Mouse (Mus musculus): Measurements from ENCODE around the gene Arrb2. TPM values are rescaled to one million over a fixed set of nuclear protein-coding genes. Genes with fewer than 3 reads are reported as not detected.
"Not testable (repeated sequence)": the region's sequence is repeated elsewhere in the genome, so short reads cannot be mapped to it uniquely, and the experiment has no call there.

Arrb2 gene
- polyA plus RNA-seq, 1 experiment from 2014 or later, result 35.9 TPM

GRCm38 (mm10) chr11:70467902-70468619, 35.6 kb downstream of the Arrb2 start:
- H3K4me3 ChIP-seq (ENCODE audit: low read depth, low read length), result no peak overlapping the region
- no peak overlapping the region for H3K4me2 ChIP-seq
- WGBS, result 50% methylated on average over 5 of the region's 5 CpGs
- H3K9ac ChIP-seq (ENCODE audit: low read depth, low read length), result no peak overlapping the region
- H3K4me1 ChIP-seq (replicated peaks; ENCODE audit: control insufficient read depth, insufficient read depth, low read length), result no peaks in the 10 kb centered on the region
- no peak for ATAC-seq (replicated peaks; ENCODE audit: low FRiP score)
- peaks cover 34% of the 10 kb centered on the region for H3K27me3 ChIP-seq (replicated peaks; ENCODE audit: control insufficient read depth, insufficient read depth, low read length)
- no peaks in the 10 kb centered on the region for H3K9me3 ChIP-seq (ENCODE audit: control insufficient read depth, low read length)
- no peak for DNase-seq (ENCODE audit: low spot score)
- no peaks in the 10 kb centered on the region for H3K36me3 ChIP-seq (ENCODE audit: control insufficient read depth, insufficient read depth, low read length)
- H3K27ac ChIP-seq (ENCODE audit: low read depth, low read length), result no peak overlapping the region

GRCm38 (mm10) chr11:70469764-70470163, 37.3 kb downstream of the Arrb2 start:
- Histone ChIP-seq H3K27ac (ENCODE audit: low read depth, low read length) (no peak overlapping the region), H3K9ac (ENCODE audit: low read depth, low read length) (no peak overlapping the region)
- 71% methylated on average over 3 of the region's 3 CpGs for WGBS

GRCm38 (mm10) chr11:70472716-70473115, 40.3 kb downstream of the Arrb2 start:
- H3K27me3 ChIP-seq (replicated peaks; ENCODE audit: control insufficient read depth, insufficient read depth, low read length), result no peaks in the 10 kb centered on the region
- no peak for ATAC-seq (replicated peaks; ENCODE audit: low FRiP score)
- no peak overlapping the region for H3K4me3 ChIP-seq (ENCODE audit: low read depth, low read length)
- 0 out of 2 replicates have a peak, but pooled peaks cover 2% of the 10 kb centered on the region for H3K4me1 ChIP-seq (replicated peaks; ENCODE audit: control insufficient read depth, insufficient read depth, low read length)
- no peaks in the 10 kb centered on the region for H3K9me3 ChIP-seq (ENCODE audit: control insufficient read depth, low read length)
- no peak for DNase-seq (ENCODE audit: low spot score)
- no peak overlapping the region for H3K9ac ChIP-seq (ENCODE audit: low read depth, low read length)
- no peak overlapping the region for H3K4me2 ChIP-seq
- H3K36me3 ChIP-seq (ENCODE audit: control insufficient read depth, insufficient read depth, low read length), result no peaks in the 10 kb centered on the region
- H3K27ac ChIP-seq (ENCODE audit: low read depth, low read length), result no peak overlapping the region

More at GRCm38 (mm10) chr11:70469764-70470163, 37.3 kb downstream of the Arrb2 start:
- Histone ChIP-seq H3K9me3 (ENCODE audit: control insufficient read depth, low read length) (no peaks in the 10 kb centered on the region), H3K4me3 (ENCODE audit: low read depth, low read length) (no peak overlapping the region), H3K4me1 (replicated peaks; ENCODE audit: control insufficient read depth, insufficient read depth, low read length) (0 out of 2 replicates have a peak, but pooled peaks cover 2% of the 10 kb centered on the region), H3K36me3 (ENCODE audit: control insufficient read depth, insufficient read depth, low read length) (no peaks in the 10 kb centered on the region), H3K4me2 (no peak overlapping the region), H3K27me3 (replicated peaks; ENCODE audit: control insufficient read depth, insufficient read depth, low read length) (peaks cover 19% of the 10 kb centered on the region)
- no peak for DNase-seq (ENCODE audit: low spot score)
- no peak for ATAC-seq (replicated peaks; ENCODE audit: low FRiP score)

- WGBS, result 84% methylated on average over 5 of the region's 5 CpGs
- not testable (repeated sequence) for H3K9me3 ChIP-seq (ENCODE audit: control insufficient read depth, low read length); H3K4me2 ChIP-seq; H3K27ac ChIP-seq (ENCODE audit: low read depth, low read length); ATAC-seq (replicated peaks; ENCODE audit: low FRiP score); H3K9ac ChIP-seq (ENCODE audit: low read depth, low read length); H3K4me3 ChIP-seq (ENCODE audit: low read depth, low read length); H3K4me1 ChIP-seq (replicated peaks; ENCODE audit: control insufficient read depth, insufficient read depth, low read length); DNase-seq (ENCODE audit: low spot score); H3K27me3 ChIP-seq (replicated peaks; ENCODE audit: control insufficient read depth, insufficient read depth, low read length); H3K36me3 ChIP-seq (ENCODE audit: control insufficient read depth, insufficient read depth, low read length)
These were observed 40.9 kb downstream of the Arrb2 start for GRCm38 (mm10) chr11:70473291-70473690.

DNA sequence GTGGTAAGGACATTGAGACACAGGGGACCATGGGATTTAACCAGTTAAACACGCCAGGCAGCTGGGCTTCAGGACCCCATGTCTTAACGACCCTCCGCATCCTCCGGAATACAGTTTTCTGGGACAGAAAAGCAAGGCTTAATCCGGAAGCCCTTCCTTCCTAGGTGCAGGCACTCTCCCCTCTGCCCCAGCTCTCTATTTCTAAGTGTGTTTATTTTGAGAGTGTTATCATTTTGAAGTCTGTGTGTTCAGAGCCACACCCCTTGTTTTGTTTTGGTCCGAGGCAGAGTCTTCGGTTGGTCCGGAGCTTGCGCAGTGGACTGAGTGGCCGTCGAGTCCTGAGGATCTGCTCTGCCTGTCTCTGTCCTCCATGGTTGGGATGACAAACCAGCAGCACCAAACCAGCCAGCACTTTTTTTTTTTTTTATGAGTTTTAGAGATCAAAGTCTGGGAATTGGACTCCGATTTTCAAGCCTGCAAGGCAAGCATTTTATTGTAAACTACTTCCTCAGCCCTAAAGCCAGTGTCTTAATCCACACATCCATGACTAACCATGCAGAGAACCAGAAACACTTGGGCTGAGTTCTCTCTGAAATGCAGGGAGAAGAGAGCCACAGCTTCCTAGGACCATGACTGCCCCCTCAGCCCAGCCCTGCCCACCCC, 42.6 kb downstream of the Arrb2 start:
- no peaks in the 10 kb centered on the region for H3K27me3 ChIP-seq (replicated peaks; ENCODE audit: control insufficient read depth, insufficient read depth, low read length)
- H3K4me3 ChIP-seq (ENCODE audit: low read depth, low read length), result no peak overlapping the region
- H3K36me3 ChIP-seq (ENCODE audit: control insufficient read depth, insufficient read depth, low read length), result no peaks in the 10 kb centered on the region
- DNase-seq (ENCODE audit: low spot score) (no peak), ATAC-seq (replicated peaks; ENCODE audit: low FRiP score) (no peak)
- H3K4me1 ChIP-seq (replicated peaks; ENCODE audit: control insufficient read depth, insufficient read depth, low read length), result 0 out of 2 replicates have a peak, but pooled peaks cover 2% of the 10 kb centered on the region
- H3K9me3 ChIP-seq (ENCODE audit: control insufficient read depth, low read length), result no peaks in the 10 kb centered on the region
- no peak overlapping the region for H3K9ac ChIP-seq (ENCODE audit: low read depth, low read length)
- H3K27ac ChIP-seq (ENCODE audit: low read depth, low read length), result no peak overlapping the region
- 71% methylated on average over 12 of the region's 12 CpGs for WGBS
- H3K4me2 ChIP-seq, result no peak overlapping the region

DNA sequence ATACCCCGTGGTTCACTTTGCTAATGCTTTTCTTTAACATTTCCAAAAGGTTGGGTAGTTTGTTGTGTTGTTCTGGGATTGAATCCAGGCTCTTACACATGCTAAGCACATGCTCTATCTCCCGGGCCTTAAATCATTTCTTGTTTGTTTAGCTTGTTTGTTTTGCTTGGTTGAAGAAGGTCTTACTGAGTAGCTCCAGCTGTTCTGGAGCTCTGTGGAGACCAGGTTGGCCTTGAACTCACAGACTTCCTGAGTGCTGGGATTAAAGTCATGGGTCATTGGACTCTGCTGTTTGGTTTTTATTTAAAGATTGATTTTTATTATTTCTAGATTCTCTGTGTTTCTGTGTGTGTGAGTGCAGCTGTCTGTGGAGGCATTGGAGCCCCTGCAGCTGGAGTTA, 53.1 kb downstream of the Arrb2 start:
- Histone ChIP-seq H3K9me3 (ENCODE audit: control insufficient read depth, low read length) (no peaks in the 10 kb centered on the region), H3K4me2 (no peak overlapping the region), H3K36me3 (ENCODE audit: control insufficient read depth, insufficient read depth, low read length) (no peaks in the 10 kb centered on the region), H3K27ac (ENCODE audit: low read depth, low read length) (no peak overlapping the region), H3K4me1 (replicated peaks; ENCODE audit: control insufficient read depth, insufficient read depth, low read length) (no peaks in the 10 kb centered on the region), H3K27me3 (replicated peaks; ENCODE audit: control insufficient read depth, insufficient read depth, low read length) (no peaks in the 10 kb centered on the region), H3K4me3 (ENCODE audit: low read depth, low read length) (no peak overlapping the region), H3K9ac (ENCODE audit: low read depth, low read length) (no peak overlapping the region)
- WGBS, result 58% methylated on average over 2 of the region's 2 CpGs
- DNase-seq (ENCODE audit: low spot score) (no peak), ATAC-seq (replicated peaks; ENCODE audit: low FRiP score) (no peak)

- no peaks in the 10 kb centered on the region for H3K4me1 ChIP-seq (replicated peaks; ENCODE audit: control insufficient read depth, insufficient read depth, low read length)
- DNase-seq (ENCODE audit: low spot score) (no peak), ATAC-seq (replicated peaks; ENCODE audit: low FRiP score) (no peak)
- no peaks in the 10 kb centered on the region for H3K36me3 ChIP-seq (ENCODE audit: control insufficient read depth, insufficient read depth, low read length)
- no peak overlapping the region for H3K4me3 ChIP-seq (ENCODE audit: low read depth, low read length)
- no peak overlapping the region for H3K9ac ChIP-seq (ENCODE audit: low read depth, low read length)
- WGBS, result 42% methylated on average over 4 of the region's 4 CpGs
- no peak overlapping the region for H3K27ac ChIP-seq (ENCODE audit: low read depth, low read length)
- H3K4me2 ChIP-seq, result no peak overlapping the region
- no peaks in the 10 kb centered on the region for H3K27me3 ChIP-seq (replicated peaks; ENCODE audit: control insufficient read depth, insufficient read depth, low read length)
- no peaks in the 10 kb centered on the region for H3K9me3 ChIP-seq (ENCODE audit: control insufficient read depth, low read length)
These were observed 55.4 kb downstream of the Arrb2 start for GRCm38 (mm10) chr11:70487816-70488215.

DNA sequence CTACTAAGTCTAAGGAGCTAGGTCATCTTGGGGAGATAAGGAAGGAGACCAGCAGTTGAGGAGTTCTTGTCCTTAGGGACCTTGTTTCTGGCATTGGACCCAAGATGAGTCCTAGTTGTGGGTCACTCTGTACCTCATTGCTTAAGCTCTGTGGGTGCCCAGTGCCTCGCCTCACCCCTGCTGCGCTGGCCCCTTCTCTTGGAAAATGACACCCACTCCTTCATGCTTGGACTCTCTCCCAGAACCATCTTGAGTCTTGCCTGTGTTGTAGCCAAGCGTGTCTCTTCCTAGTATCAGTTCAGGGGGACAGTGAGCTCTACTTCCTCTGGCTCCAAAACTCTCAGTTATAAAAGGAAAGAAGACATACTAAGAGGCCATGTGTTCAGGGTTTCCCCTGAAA, 56.7 kb downstream of the Arrb2 start:
- H3K4me2 ChIP-seq, result no peak overlapping the region

GRCm38 (mm10) chr11:70489684-70490083, 57.2 kb downstream of the Arrb2 start:
- 44% methylated on average over 6 of the region's 6 CpGs for WGBS
- no peaks in the 10 kb centered on the region for H3K27me3 ChIP-seq (replicated peaks; ENCODE audit: control insufficient read depth, insufficient read depth, low read length)
- H3K4me3 ChIP-seq (ENCODE audit: low read depth, low read length), result no peak overlapping the region
- no peak overlapping the region for H3K4me2 ChIP-seq
- no peak overlapping the region for H3K27ac ChIP-seq (ENCODE audit: low read depth, low read length)
- H3K9me3 ChIP-seq (ENCODE audit: control insufficient read depth, low read length), result no peaks in the 10 kb centered on the region
- DNase-seq (ENCODE audit: low spot score) (no peak), ATAC-seq (replicated peaks; ENCODE audit: low FRiP score) (no peak)
- H3K4me1 ChIP-seq (replicated peaks; ENCODE audit: control insufficient read depth, insufficient read depth, low read length), result no peaks in the 10 kb centered on the region
- H3K36me3 ChIP-seq (ENCODE audit: control insufficient read depth, insufficient read depth, low read length), result no peaks in the 10 kb centered on the region
- H3K9ac ChIP-seq (ENCODE audit: low read depth, low read length), result no peak overlapping the region

More for the DNA sequence above, 56.7 kb downstream of the Arrb2 start:
- Histone ChIP-seq H3K36me3 (ENCODE audit: control insufficient read depth, insufficient read depth, low read length) (no peaks in the 10 kb centered on the region), H3K27ac (ENCODE audit: low read depth, low read length) (no peak overlapping the region), H3K4me1 (replicated peaks; ENCODE audit: control insufficient read depth, insufficient read depth, low read length) (no peaks in the 10 kb centered on the region), H3K9me3 (ENCODE audit: control insufficient read depth, low read length) (no peaks in the 10 kb centered on the region), H3K9ac (ENCODE audit: low read depth, low read length) (no peak overlapping the region), H3K27me3 (replicated peaks; ENCODE audit: control insufficient read depth, insufficient read depth, low read length) (no peaks in the 10 kb centered on the region), H3K4me3 (ENCODE audit: low read depth, low read length) (no peak overlapping the region)
- no peak for DNase-seq (ENCODE audit: low spot score)
- WGBS, result 80% methylated on average over 3 of the region's 3 CpGs
- no peak for ATAC-seq (replicated peaks; ENCODE audit: low FRiP score)

All from liver, embryonic 11.5 days (tissue).